Mouse (Mus musculus): ENCODE results near the gene Tmem168.

Tmem168 gene

GRCm38 (mm10) chr6:13584788-13585187, 23.1 kb downstream of the Tmem168 start:
- DNase-seq: no peak

- DNase-seq: no peak
Observed at GRCm38 (mm10) chr6:13582075-13582474, 25.8 kb downstream of the Tmem168 start.

- no peak for DNase-seq
Observed at GRCm38 (mm10) chr6:13565734-13566133, 42.2 kb downstream of the Tmem168 start.

- DNase-seq: no peak
Observed at GRCm38 (mm10) chr6:13555266-13555665, 52.6 kb downstream of the Tmem168 start.

- DNase-seq: no peak
Observed at GRCm38 (mm10) chr6:13541761-13542160, 66.1 kb downstream of the Tmem168 start.

GRCm38 (mm10) chr6:13537275-13537964, 70.5 kb downstream of the Tmem168 start:
- DNase-seq: no peak

Data from right cerebral cortex, postnatal 14 days (tissue).